Mouse (Mus musculus): ENCODE measurements around the gene Cmtm2b. TPM values are rescaled to one million over a fixed set of nuclear protein-coding genes. Genes with fewer than 3 reads are reported as not detected.

The Cmtm2b gene
- total RNA-seq, 1 experiment from 2014 or later, result not detected

DNA sequence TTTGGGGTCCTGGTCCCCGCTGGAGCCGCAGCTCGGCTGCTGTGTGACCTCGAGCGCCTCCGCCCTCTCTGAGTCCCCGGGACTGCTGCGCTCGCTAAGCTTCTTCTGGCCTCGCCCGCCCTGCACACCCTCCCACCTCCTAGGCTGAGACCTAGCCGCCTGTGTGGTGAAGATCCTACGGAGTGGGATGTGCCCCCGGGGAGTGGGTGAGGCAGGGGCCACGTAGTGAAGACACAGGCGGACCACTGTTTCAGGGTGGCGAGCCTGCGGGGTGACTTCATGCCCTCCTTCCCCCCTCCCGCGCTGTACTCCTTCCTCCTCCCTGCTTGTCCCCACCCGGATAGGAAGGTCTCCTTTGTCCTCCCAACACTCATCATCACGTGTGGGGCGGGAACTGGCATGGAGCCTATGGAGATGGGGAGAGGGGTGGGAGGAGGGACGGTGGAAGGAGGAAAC lies 19.1 kb downstream of the Cmtm2b start:
- peak; percentile 19 for ATAC-seq (replicated peaks; ENCODE audit: low read depth, poor library complexity, severe bottlenecking)

DNA sequence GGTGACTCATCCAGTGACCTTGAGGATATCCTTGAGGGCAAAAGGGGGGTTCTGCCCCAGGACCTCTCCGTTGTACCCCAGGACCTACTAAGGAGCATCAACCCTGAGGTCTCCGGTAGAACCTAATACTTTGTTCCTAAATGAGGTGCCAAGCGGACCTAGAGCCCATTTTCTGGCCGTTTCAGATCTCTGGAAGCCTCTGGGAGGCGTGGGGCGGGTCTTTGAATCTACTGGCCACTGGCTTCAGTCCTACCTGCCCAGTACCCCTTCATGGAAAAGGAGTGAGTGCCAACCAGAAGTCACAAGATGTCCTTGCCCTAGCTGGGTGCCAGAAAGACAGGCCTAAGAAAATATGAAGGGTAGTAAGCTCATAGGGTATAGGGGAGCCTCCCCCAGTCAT lies 19.6 kb downstream of the Cmtm2b start:
- no peak for ATAC-seq (replicated peaks; ENCODE audit: low read depth, poor library complexity, severe bottlenecking)

DNA sequence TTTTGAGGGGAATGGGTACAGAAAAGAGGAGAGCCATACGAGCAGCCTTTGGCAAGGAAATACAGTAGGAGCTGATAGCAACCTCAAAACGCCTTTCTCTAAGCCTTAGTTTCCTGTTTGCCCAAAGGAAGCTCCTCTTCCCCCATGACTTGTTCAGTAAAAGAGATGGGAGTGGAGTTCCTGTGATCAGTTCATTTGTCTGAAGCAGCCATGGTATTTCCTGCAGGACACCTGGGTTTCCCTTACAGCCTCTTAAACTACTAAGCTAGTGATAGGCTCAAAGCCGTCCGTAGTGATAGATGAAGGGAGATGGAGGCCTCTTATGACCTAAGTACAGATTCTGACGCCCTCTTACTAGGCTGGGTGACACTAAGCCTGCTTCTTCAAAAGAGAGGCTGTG lies 20.4 kb downstream of the Cmtm2b start:
- ATAC-seq (replicated peaks; ENCODE audit: low read depth, poor library complexity, severe bottlenecking), result no peak

DNA sequence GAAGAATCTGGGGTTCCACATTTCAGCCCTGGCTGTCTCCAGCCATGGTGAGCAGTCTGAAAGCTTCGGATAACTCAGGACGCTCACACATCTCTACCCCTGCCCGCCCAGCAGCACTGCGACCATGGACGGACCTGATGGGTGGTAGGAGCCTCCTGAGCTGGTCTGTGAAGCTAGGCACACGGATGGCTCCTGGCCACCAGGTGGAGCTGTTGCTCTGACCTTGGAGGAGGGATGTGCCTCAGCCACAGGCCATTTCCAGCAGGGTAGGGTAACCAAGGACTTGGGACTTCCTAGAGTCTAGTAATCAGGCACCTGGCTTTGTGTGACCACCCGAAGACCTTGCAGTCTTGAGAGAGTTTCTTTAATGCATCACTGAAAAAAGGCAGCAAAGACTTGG lies 21.9 kb downstream of the Cmtm2b start:
- ATAC-seq (replicated peaks; ENCODE audit: low read depth, poor library complexity, severe bottlenecking), result peak; percentile 45

DNA sequence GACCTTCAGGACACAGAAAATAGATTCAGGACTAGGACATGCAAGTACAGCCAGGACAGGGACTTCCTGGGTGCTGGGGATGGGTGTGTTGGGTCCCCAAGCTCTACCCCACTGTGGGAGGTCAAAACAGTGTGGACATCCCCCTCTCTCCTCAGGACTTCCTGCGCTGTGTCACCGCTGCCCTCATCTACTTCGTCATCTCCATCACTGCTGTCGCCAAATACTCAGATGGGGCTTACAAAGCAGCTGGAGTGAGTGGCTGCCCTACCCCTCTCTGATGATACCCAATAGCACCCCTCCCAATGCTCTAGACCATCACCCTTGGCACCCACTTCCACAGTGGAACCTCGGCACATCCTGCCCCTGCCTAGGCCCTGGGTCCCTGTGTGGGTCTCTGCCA lies 22.6 kb downstream of the Cmtm2b start:
- ATAC-seq (replicated peaks; ENCODE audit: low read depth, poor library complexity, severe bottlenecking), result no peak

DNA sequence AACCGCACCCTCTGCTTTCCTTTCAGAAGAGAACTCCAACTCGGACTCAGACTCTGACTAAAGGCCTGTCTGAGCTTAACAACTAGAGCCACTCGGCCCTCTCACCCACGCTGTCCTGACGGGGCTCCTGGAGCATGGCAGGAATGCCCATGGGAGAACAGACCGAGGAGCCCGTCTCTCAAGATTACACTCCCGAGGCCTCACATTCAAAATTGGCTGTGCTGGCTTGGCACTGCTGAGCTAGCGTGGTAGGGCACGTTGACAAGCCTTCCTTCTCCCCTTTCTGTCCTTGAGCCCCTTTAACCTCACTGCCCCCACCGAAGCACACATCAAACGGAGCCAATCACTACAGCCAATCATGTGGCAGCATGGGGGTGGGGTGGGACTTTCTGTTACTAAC lies 24.7 kb downstream of the Cmtm2b start:
- ATAC-seq (replicated peaks; ENCODE audit: low read depth, poor library complexity, severe bottlenecking), result no peak

DNA sequence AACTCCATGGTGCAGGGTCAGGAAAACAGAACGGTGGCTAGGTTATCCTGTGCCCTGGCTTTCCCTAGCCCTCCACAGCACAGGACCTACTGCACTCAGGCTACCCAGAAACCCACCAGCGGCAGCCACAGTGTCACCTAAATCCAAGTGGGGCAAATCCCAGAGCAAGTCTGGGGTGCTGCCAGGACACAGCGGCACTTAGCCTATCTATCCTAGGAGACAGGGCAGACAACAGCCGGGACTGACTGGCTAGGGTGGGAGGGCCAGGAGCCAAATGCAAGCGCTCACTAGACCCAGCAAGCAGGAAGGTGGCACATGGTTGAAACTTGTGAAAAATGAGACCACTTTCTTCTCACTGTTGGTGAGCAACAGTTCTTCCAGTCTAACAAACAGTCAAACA lies 26.9 kb downstream of the Cmtm2b start:
- ATAC-seq (replicated peaks; ENCODE audit: low read depth, poor library complexity, severe bottlenecking), result no peak

DNA sequence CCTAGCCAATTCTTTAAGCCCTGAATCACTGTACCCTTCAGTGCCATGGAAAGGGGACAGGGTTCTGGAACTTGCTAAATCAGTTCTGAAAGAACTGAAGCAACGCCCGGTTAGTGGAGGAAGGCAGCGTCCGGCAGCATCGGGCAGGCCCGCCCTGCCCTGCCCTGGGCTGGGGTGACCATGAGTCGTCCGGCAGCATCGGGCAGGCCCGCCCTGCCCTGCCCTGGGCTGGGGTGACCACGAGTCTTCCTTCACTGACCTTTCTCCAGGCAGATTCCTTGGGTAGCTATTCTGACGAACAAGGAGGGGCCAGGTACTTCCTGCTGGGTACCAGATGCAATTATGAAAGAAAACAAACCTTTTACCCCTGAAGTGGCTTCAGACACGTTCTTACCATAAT lies 28.0 kb downstream of the Cmtm2b start:
- ATAC-seq (replicated peaks; ENCODE audit: low read depth, poor library complexity, severe bottlenecking), result no peak

DNA sequence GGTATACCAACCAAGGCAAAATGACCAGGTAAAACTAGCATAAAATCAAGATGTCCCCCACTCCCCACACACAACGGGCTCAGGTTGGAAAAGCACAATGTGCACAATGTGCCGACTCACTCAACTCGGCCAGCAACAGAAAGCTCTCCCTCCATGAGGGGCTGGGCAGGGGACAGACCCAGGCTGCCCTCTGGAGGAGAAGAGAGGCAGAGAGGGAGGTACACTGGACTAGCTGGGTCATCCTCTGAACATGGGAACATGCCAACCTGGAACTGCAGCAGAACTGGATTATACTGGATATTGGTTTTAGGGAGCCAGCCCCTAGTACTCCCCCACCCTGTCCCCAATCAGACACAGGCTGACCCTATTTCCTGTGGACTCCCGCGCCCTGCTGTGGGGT lies 31.2 kb downstream of the Cmtm2b start:
- peak; percentile 83 for ATAC-seq (replicated peaks; ENCODE audit: low read depth, poor library complexity, severe bottlenecking)

DNA sequence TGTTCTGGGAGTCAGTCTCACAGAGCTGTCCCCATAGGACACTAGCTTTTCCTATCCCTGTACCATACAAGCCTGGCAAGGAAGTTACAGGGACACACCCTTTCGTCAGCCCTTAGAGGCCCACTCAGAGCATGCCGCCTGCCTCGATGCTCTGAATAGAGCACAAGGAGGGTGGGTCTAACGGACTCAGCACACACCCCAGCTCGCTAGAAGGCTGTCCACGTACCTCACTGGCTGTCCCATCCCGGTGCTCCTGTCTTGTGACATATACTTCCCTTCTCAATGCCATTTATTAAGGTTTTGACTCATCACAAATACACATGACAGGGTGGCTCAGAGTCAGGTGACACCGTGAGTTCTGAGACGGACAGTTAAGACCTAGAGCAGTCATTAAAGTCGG lies 32.5 kb downstream of the Cmtm2b start:
- ATAC-seq (replicated peaks; ENCODE audit: low read depth, poor library complexity, severe bottlenecking), result no peak

DNA sequence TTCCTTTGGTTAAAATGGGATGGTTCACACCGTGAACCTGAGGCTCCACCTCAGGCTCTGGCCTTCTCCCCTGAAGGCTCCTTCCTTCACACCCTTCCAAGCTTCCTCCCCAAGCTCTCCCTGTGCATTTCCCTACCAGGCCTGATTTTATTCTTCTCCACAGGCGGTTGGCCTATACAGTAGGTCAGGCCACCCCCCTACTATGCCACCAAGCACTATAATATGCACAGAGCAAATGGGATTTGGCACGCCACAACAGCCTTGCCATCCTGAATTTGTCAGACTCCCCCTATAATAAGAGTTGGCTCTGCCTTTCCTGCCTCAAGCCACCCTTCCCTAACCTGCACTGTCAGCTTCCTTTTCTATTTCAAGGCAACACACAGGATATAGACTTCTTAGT lies 36.6 kb downstream of the Cmtm2b start:
- no peak for ATAC-seq (replicated peaks; ENCODE audit: low read depth, poor library complexity, severe bottlenecking)

DNA sequence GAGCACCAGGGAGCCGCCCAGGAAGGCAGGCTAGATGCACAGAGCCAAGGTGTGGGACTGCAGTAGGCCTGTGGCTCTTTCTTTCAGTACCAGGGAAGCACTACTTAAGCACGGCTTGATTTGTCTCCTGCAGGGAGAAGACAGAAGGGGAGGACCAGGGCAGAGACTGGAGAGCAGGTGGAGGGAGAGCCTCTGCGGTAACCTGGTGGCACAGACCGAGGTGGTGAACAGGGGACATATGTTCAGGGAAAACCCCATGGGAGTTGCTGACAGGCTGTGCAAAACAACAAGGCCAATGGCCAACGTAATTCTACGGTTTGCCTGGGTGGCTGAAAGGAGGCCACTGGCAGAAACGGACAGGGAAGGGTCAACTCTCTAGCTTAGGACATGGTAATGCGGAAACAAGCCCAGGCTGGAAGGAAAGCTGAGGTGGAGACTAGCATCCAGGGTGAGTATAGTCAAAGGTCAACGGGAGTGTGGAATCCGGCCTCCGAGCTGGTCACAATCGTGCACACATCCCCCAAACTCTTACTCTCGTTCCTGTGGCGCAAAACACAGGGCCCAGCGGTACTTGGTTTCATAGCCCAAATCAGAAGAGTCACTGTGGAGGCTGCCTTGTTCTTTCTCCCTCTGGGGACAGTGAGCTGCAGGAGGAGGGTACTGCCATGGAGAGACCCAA lies 37.9 kb downstream of the Cmtm2b start:
- ATAC-seq (replicated peaks; ENCODE audit: low read depth, poor library complexity, severe bottlenecking), result no peak

DNA sequence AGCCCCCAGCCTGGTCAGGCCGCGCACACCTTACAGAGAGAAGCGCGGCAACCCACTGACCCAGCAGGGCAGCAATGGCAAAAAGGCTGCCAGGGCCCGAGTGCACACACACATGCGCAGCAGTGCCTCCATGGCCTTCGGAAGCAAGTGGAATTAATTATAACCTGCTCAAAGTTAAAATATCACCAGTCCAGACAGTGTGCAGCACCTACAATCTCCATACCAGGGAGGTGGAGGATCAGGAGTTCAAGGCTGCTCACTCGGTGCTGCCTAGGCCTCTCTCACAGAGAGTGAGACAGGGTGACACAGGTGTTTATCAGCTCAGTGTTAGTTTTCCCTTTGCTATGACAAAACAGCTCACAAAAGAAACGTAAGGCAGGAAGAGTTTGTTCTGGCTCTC lies 43.7 kb downstream of the Cmtm2b start:
- no peak for ATAC-seq (replicated peaks; ENCODE audit: low read depth, poor library complexity, severe bottlenecking)

DNA sequence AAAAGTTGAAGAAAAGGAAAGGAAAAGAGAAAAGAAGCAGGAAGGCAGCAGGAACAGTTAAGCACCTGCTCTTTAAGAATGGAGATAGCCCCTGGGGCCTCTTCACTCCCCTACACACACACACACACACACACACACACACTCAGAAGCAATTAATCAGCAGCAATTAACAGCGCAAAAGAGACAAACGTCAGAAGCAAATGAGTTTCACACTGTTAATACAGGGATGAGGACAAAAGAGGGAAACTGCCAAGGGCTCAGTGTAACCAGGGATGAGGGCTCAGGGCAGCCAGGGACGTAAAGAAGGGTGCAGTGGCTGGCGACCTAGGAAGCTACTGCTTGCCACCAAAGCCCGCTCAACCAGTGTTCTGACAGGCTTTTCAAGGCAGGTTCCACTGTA lies 45.4 kb downstream of the Cmtm2b start:
- no peak for ATAC-seq (replicated peaks; ENCODE audit: low read depth, poor library complexity, severe bottlenecking)

DNA sequence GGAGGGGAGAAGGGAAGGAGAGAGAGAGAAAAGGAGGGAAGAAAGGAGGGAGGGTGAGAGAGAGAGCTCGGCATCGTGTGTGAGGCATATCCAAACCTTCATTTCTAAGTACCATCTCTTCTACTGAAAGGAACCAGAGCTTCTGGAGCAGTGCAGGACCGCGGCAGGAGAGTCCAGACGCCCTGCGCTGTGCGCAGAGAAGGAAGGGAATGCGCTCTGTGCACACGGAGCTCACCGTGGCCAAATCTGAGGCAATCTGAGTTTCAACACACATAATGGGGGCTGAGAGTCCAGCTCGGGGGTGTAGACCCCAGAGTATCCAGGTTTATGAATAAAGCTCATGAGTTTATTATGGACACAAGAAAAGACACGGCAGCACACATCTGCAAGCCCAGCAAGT lies 47.6 kb downstream of the Cmtm2b start:
- no peak for ATAC-seq (replicated peaks; ENCODE audit: low read depth, poor library complexity, severe bottlenecking)

DNA sequence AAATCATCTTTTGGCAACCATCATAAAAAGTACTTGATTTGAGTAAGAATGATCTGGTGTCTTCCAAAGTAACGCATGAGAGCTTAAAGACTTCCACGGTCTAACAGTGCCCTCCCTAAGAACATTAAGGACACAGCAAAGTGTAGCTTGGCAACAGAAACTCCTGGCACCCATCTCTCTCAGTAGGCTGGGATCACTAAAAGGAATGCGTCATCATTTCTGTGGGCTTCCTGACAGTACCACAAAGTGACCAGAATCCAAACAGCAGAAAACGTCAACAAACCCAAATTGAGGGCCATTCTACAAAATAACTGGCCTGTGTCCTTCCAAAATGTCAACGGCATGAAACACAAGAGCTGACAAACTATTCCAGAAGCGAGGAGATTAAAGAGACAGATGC lies 48.0 kb downstream of the Cmtm2b start:
- ATAC-seq (replicated peaks; ENCODE audit: low read depth, poor library complexity, severe bottlenecking), result no peak

DNA sequence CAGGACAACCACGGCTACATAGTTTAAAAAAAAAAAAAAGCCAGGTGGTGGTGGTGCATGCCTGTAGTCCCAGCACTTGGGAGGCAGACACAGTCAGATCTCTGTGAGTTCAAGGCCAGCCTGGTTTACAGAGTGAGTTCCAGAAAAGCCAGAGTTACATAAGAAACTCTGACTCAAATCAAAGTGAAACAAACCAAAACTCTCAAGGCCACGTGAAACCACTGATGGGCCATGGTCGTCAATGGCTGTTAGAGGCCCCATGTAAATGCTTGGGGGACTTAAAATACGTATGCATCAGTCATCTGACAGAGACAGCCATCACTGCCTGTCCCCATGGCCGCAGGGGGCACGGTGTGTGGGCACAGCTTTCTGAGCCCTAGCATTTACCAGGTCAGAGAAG lies 49.1 kb downstream of the Cmtm2b start:
- no peak for ATAC-seq (replicated peaks; ENCODE audit: low read depth, poor library complexity, severe bottlenecking)

DNA sequence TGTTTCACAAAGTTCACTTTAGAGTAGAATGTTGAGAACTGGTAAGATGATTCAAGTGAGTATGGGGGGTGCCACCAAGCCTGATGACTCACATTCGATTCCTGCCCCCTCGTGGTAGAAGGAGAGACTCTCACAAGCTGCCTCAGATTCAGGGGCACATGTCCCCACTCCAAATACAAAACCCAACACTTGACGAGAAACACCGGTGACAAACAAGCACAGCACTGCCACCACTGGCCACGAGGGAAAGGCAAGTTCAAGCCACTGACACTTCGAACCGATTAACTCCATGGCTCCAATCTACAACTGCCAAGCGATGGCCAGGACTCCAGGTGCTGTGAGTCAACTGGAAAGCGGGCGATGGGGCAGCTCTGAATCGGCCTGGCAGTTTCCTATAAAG lies 51.7 kb downstream of the Cmtm2b start:
- peak; percentile 58; the same call in 1 of the 2 replicates for ATAC-seq (replicated peaks; ENCODE audit: low read depth, poor library complexity, severe bottlenecking)

DNA sequence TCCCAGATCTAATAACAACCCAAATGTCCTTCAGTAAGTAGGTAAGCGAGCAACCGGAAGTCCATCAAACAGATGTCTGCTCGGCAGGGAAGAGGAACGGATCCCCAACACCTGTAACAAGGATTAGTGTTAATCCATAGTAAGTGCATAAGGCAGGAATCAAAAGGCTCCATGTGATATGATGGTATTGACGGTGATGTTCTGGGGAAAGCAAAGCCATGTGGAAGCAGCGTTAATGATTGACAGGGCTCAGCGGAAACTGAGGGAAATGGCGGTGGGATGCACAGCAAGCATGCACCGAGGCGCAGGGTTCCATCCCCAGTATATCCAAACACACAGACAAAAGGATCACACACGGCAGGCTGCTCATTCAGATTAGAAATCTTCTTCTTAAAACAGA lies 52.2 kb downstream of the Cmtm2b start:
- no peak for ATAC-seq (replicated peaks; ENCODE audit: low read depth, poor library complexity, severe bottlenecking)

DNA sequence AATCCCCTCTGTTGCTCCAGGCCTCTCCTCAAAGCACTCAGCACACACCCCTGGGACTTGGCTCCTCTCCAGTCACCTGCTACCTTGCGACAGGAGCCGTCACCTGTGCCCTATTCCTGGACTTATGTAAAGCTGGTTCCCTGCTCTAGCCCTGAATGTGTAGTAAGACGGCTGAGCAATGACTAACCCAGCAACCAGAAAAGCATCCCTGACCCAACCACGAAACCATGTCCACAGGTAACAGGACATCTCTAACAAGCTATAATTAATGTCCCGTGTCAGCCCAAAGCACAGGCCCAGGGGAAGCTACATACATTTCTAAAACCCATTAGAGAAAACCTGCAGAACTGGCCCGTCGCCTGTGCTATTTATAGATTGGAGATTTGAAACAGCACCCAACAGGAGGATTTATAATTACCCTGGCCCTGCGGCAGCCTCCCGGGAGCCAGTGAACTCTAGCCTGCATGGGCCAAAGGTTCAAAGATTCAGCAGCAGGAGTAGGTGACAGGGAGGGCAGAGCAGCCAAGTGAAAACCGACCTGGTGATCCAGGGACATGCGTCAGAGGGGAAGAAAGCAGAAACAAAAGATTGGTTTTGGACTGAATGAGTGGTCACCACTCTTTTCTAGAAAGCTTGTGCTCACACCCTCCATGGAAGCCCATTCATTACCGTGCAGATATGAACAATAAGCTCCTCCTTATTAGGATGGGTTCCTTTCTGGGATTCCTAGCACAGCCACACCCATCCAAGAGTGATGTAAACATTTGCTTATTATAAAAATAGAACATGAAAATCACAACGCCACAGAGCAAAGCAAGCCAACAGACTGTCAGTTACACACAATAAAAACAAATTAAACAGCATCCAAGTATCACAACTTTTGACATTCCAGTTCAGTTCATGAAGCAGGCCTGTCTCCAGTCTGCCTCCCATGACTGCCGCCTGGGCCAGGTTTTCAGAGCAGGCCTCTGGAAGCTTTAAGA lies 53.1 kb downstream of the Cmtm2b start:
- no peak for ATAC-seq (replicated peaks; ENCODE audit: low read depth, poor library complexity, severe bottlenecking)

DNA sequence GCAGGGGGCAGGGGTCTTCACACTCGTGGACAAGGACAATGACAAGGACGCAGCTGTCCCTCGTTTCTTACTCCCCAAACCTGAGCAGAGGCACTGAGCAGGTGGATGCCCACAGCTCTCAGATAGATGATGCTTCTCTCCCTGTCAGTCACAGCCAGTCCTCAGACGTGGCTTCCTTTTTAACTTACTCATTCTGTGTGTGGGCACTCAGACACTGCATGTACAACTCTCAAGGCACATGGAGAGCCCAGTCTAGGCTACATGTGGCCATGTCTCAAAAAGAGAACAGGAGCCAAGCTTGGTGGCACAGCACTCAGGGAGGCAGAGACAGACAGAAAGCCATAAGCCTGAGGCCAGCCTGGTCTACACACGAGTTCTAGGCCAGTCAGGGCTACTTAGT lies 53.9 kb downstream of the Cmtm2b start:
- ATAC-seq (replicated peaks; ENCODE audit: low read depth, poor library complexity, severe bottlenecking), result no peak

Measured in common myeloid progenitor, adult 5-6 weeks (primary cell).